Comparison of ENCODE assay signal across 19 mouse cellular contexts in genomic region chr14:29296185-29296754, GRCm38 (mm10).
"Had no signal": no experiment of that assay in that cellular context is flagged by ENCODE, and none has a peak within 500 bp of the region (broad histone marks: within the 10 kb centered on the region; RNA-seq: fewer than 3 reads in every experiment).

No protein-coding gene starts in this region.

- H3K9me3 ChIP-seq: lung, embryonic 15.5 days; midbrain, embryonic 10.5 days; midbrain, embryonic 12.5 days; neural tube, embryonic 13.5 days; neural tube, embryonic 15.5 days had no signal

- H3K9ac ChIP-seq: lung, embryonic 15.5 days; midbrain, embryonic 12.5 days; neural tube, embryonic 13.5 days; neural tube, embryonic 15.5 days had no signal

- H3K27ac ChIP-seq: lung, embryonic 15.5 days; midbrain, embryonic 10.5 days; midbrain, embryonic 12.5 days; neural tube, embryonic 13.5 days; neural tube, embryonic 15.5 days had no signal

- H3K4me2 ChIP-seq: lung, embryonic 15.5 days; midbrain, embryonic 12.5 days; neural tube, embryonic 13.5 days; neural tube, embryonic 15.5 days had no signal

- ATAC-seq: lung, postnatal 0 days; midbrain, embryonic 16.5 days had no signal

- DNase-seq: lung, adult 2 months; lung, postnatal 4 days; midbrain, embryonic 14.5 days; retina, postnatal 1 day; right cerebral cortex, adult 18-20 months; right cerebral cortex, postnatal 25 days; right cerebral cortex, postnatal 4 days; spleen, adult 18-20 months; thymus, adult 18-20 months; thymus, postnatal 14 days; thymus, postnatal 36 days had no signal

- H3K4me3 ChIP-seq: lung, embryonic 15.5 days; midbrain, embryonic 10.5 days; midbrain, embryonic 12.5 days; myocyte; neural tube, embryonic 13.5 days; neural tube, embryonic 15.5 days had no signal

- H3K36me3 ChIP-seq: lung, embryonic 15.5 days; midbrain, embryonic 10.5 days; midbrain, embryonic 12.5 days; neural tube, embryonic 13.5 days; neural tube, embryonic 15.5 days had no signal

- H3K4me1 ChIP-seq: lung, embryonic 15.5 days; midbrain, embryonic 10.5 days; midbrain, embryonic 12.5 days; neural tube, embryonic 15.5 days had no signal

- H3K27me3 ChIP-seq: lung, embryonic 15.5 days; midbrain, embryonic 12.5 days; neural tube, embryonic 13.5 days; neural tube, embryonic 15.5 days had no signal
